Mouse (Mus musculus) kidney, adult 2 months (tissue): ENCODE results near the gene Cpped1. TPM values are rescaled to one million over a fixed set of nuclear protein-coding genes. Genes with fewer than 3 reads are reported as not detected.

Source experiments
- DNase-seq: peaks from one replicate; pipeline ENCODE4 v3.0.0; 2021
- H3K27ac ChIP-seq: fragments of 200-500 bp; 2 replicates; pipeline ENCODE4 v1.5.1; 2012; ENCODE audit warnings: low read depth, low read length, control low read depth, inconsistent platforms; ENCODE audit not compliant: insufficient read depth
- H3K27me3 ChIP-seq: fragments of 200-500 bp; replicated peaks from 2 replicates; pipeline ENCODE4 v1.6.1; 2012; ENCODE audit warnings: mild to moderate bottlenecking, moderate library complexity, low read length, inconsistent platforms; ENCODE audit not compliant: control insufficient read depth, insufficient read depth
- H3K36me3 ChIP-seq: fragments of 200-500 bp; 2 replicates; pipeline ENCODE4 v1.6.1; 2012; ENCODE audit warnings: mild to moderate bottlenecking, moderate library complexity, low read length, inconsistent platforms; ENCODE audit not compliant: control insufficient read depth, insufficient read depth
- H3K4me1 ChIP-seq: fragments of 200-500 bp; 2 replicates; pipeline ENCODE4 v1.6.1; 2011; ENCODE audit warnings: low read length; ENCODE audit not compliant: control insufficient read depth, insufficient read depth
- H3K4me3 ChIP-seq: fragments of 200-500 bp; 2 replicates; pipeline ENCODE4 v1.5.1; 2011; ENCODE audit warnings: mild to moderate bottlenecking, low read depth, low read length, control low read depth; ENCODE audit not compliant: insufficient read depth
- CTCF ChIP-seq: fragments of 200-500 bp; conservative IDR thresholded peaks from 2 replicates; pipeline ENCODE4 v1.5.1; 2011; ENCODE audit warnings: low read depth, mild to moderate bottlenecking, control low read depth, low read length, moderate library complexity, mixed read lengths; ENCODE audit not compliant: insufficient read depth, insufficient read length
- POLR2A ChIP-seq: fragments of 200-500 bp; IDR thresholded peaks from one replicate; pipeline ENCODE4 v1.6.1; 2011; ENCODE audit warnings: low read depth, low read length, control low read depth
- WGBS: fragments of 180-500 bp; shearing (Covaris S2); methylation state at CpG from one replicate; pipeline ENCODE4 v1.1.7; 2018; 5-methylcytosine and 5-hydroxymethylcytosine counted together
- polyA plus RNA-seq: library from polyadenylated mRNA; depleted of rRNA; stranded (reverse); fragments of >200 nt; gene quantifications from 2 replicates; pipeline ENCODE4 v1.2.3, GENCODE M21; 2012

The Cpped1 gene
- polyA plus RNA-seq, 1 experiment: 39.9 TPM

DNA sequence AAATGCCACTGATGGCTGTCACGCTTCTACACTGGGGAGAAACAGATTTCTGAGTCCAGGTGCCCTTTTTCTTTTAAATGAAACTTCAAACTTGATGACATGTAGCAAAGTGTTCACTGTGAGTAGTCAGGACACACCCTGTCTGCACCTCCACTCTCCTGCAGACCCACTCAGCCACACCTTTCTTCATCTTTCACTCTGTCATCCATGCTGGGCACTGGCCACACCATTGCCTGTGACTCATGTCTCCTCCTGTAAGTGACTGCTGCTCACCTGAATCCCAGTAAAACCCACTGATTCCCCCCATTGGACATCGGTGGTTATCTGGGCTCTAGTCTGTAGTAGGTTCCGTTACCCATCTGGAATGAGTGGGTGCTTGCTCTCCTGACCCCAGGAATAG, 118.8 kb downstream of the Cpped1 start:
- TF ChIP-seq POLR2A: no peak
- TF ChIP-seq CTCF: no peak
- WGBS: 94% methylated on average over 3 of the region's 3 CpGs

DNA sequence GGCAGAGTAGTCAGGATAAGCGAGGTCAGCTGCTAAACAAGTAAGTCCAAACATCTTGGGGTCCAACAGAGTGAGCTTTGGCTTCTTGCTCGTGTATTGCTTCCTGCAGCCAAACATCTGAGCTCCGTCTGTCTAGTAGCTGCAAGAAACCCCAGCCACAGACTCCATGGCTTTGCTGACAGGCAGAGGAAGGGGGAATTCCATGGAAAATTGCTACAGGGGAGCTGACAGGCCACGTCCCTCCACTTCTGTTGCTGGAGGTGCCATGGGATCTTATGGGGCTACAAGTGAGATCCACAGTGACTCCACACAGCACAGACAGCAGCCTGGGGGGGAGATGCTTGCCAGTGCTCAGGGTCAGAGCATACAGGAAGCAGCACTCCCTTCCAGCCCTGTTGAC, 123.4 kb downstream of the Cpped1 start:
- WGBS: 73% methylated on average over 4 of the region's 4 CpGs
- H3K36me3 ChIP-seq: no peaks in the 10 kb centered on the region
- DNase-seq: no peak
- no peaks in the 10 kb centered on the region for H3K27me3 ChIP-seq
- H3K4me3 ChIP-seq: no peak overlapping the region
- no peak for TF ChIP-seq CTCF
- TF ChIP-seq POLR2A: no peak
- H3K4me1 ChIP-seq: no peaks in the 10 kb centered on the region
- H3K27ac ChIP-seq: no peak overlapping the region

More for the DNA sequence above, 118.8 kb downstream of the Cpped1 start:
- H3K36me3 ChIP-seq: no peaks in the 10 kb centered on the region
- H3K27me3 ChIP-seq: no peaks in the 10 kb centered on the region
- no peaks in the 10 kb centered on the region for H3K4me1 ChIP-seq
- no peak overlapping the region for H3K27ac ChIP-seq
- no peak for DNase-seq
- no peak overlapping the region for H3K4me3 ChIP-seq

DNA sequence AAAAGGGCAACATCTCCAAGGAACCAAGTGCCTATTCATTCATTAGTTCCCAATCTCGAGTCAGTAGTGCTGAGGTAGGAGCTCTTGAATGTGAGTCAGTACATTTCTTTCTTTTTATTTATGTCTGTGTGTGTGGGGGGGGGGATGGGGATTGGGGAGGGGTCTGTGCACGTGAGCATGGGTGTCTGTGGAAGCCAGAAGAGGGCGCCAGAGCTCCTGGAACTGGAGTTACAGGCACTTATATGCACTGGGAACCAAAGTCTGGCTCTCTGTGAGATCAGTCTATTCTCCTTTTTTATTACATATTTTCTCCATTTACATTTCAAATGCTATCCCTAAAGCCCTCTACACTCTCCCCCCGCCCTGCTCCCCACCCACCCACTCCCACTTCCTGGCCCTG, 124.9 kb downstream of the Cpped1 start:
- Histone ChIP-seq H3K36me3 (no peaks in the 10 kb centered on the region), H3K4me3 (no peak overlapping the region), H3K27ac (no peak overlapping the region), H3K4me1 (no peaks in the 10 kb centered on the region), H3K27me3 (no peaks in the 10 kb centered on the region)
- no peak for DNase-seq
- no peak for TF ChIP-seq POLR2A
- no peak for TF ChIP-seq CTCF
- WGBS: 66% methylated on average over 4 of the region's 4 CpGs

DNA sequence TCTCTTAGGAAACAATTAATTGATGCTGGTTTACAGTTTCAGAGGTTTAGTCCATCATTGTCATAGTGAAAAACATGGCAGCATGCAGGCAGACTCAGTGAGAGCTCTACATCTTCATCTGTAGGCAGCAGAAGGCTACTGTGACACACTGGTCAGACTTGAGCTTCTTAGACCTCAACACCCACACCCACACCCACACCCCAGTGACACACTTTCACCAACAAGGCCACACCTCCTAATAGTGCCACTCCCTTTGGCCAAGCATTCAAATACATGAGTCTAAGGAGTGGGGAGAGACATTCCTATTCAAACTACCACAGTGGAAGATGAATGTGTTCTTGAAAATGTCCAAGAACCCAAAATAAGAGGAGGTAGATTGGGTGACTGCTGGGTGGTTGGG, 125.9 kb downstream of the Cpped1 start:
- Histone ChIP-seq H3K27me3 (no peaks in the 10 kb centered on the region), H3K27ac (no peak overlapping the region), H3K4me1 (no peaks in the 10 kb centered on the region), H3K36me3 (no peaks in the 10 kb centered on the region), H3K4me3 (no peak overlapping the region)
- no peak for DNase-seq
- TF ChIP-seq POLR2A: no peak
- TF ChIP-seq CTCF: no peak

DNA sequence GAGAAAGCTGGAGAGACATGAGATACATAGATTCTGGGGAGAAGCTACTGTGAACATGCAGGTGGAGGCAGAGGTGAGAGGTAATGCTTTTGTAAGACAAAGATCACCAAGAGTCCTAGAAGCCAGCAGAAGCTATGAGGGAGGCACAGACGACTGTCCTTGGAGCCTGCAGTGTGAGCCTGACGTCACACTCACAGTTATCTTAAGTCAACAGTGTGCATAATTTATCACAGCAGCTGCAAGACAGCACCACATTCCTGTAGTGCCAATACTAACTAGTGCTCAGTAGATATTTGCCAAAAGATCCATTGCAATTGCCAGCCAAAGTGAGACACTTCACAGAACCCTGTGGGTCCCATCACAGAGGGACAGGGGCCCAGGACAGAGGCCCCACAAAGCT, 127.2 kb downstream of the Cpped1 start:
- DNase-seq: no peak
- no peak overlapping the region for H3K4me3 ChIP-seq
- TF ChIP-seq CTCF (no peak), POLR2A (no peak)

DNA sequence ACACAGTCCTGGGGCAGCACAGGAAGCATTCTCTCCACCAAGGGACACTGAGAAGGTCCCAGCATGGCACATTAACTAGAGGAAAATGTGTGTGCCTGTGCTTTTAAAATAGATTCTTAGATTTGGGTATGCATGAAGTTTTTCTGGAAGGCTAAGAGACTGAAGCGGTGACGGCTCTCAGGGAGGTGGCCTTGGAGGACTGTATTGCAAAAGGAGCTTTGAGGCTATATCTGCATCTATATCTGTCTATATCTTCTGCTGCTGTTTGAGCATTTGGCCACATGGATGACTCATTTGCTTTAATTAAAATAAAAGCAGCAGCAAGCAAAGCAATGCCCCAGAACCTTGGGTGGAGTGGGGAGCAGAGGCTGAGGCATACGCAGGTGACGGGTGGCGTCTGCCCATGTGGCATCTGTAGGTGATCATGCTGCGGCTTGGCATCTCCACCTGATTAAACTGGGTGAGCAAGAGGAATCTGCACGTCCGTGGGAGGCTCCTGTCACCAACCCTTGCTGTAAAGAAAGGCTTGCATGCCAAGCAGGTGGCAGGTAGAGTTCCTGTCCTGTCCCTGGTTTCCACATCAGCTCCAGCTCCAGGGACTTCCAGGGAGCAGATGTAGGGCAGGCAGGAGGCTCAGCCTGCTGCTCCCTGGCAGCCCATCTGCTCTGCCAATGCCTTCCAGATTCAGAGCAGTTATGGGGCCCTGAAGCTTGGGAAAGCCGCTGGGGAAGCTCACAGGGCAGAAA, 130.4 kb downstream of the Cpped1 start:
- no peak for DNase-seq
- H3K27ac ChIP-seq: no peak overlapping the region
- TF ChIP-seq POLR2A: no peak
- no peak for TF ChIP-seq CTCF
- no peaks in the 10 kb centered on the region for H3K27me3 ChIP-seq
- WGBS: 83% methylated on average over 9 of the region's 9 CpGs
- H3K36me3 ChIP-seq: no peaks in the 10 kb centered on the region
- no peak overlapping the region for H3K4me3 ChIP-seq
- no peaks in the 10 kb centered on the region for H3K4me1 ChIP-seq

More for the DNA sequence above, 127.2 kb downstream of the Cpped1 start:
- Histone ChIP-seq H3K27me3 (no peaks in the 10 kb centered on the region), H3K4me1 (no peaks in the 10 kb centered on the region), H3K27ac (no peak overlapping the region), H3K36me3 (no peaks in the 10 kb centered on the region)
- 29% methylated on average over 2 of the region's 2 CpGs for WGBS

DNA sequence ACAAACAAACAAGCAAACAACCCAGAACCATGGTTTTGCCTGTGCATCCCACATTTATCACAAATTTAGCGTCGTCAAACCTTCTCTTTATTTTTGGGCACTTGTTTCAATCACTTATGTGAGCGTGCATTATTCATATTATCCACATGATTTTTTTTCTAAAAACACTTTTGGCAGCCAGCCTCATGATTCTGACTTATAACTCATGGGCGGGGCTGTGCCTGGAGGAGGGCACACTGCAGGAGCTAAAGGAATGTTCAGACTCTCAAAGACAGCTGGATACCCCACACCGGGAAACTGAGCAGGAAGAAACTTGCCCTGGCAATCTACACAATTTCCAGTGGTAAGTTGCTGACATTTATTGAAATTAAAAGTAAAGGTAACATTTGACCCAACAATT, 131.1 kb downstream of the Cpped1 start:
- DNase-seq: no peak
- H3K4me1 ChIP-seq: no peaks in the 10 kb centered on the region
- H3K27ac ChIP-seq: no peak overlapping the region
- no peak for TF ChIP-seq CTCF
- TF ChIP-seq POLR2A: no peak
- H3K4me3 ChIP-seq: no peak overlapping the region
- H3K36me3 ChIP-seq: no peaks in the 10 kb centered on the region
- WGBS: 75% methylated on average over 5 of the region's 5 CpGs
- H3K27me3 ChIP-seq: no peaks in the 10 kb centered on the region
